Mouse (Mus musculus) spleen, postnatal 36 days (tissue): ENCODE measurements at regions not wholly inside any gene's neighbourhood (a gene's known extent, or its start where the extent isn't known, plus 50 kb on each side); places are given as distances from the start of the nearest gene placed in this dataset.

Experiments used
- DNase-seq, 2 experiments: peaks; one replicate each; pipeline ENCODE4 v3.0.0; 2022; ENCODE audit warnings: low spot score in 2 of 2, mixed read lengths in 1 of 2

GRCm38 (mm10) chr16:77537351-77537750 is 64.5 kb downstream of the Gm11146 start:
- DNase-seq = no peak

GRCm38 (mm10) chr16:77536746-77537145 is 65.1 kb downstream of the Gm11146 start:
- DNase-seq = no peak

GRCm38 (mm10) chr16:77536314-77536713 is 65.6 kb downstream of the Gm11146 start:
- no peak for DNase-seq

GRCm38 (mm10) chr16:77535021-77535420 is 66.9 kb downstream of the Gm11146 start:
- no peak for DNase-seq

- DNase-seq = no peak
Measured at GRCm38 (mm10) chr16:77531596-77531995, 70.3 kb downstream of the Gm11146 start.

- DNase-seq = no peak
Measured at GRCm38 (mm10) chr16:77527951-77528350, 73.9 kb downstream of the Gm11146 start.

- no peak for DNase-seq
Measured at GRCm38 (mm10) chr16:77514606-77515005, 87.3 kb downstream of the Gm11146 start.

GRCm38 (mm10) chr16:77503556-77503955 is 98.3 kb downstream of the Gm11146 start:
- DNase-seq = no peak

GRCm38 (mm10) chr16:77502916-77503315 is 99.0 kb downstream of the Gm11146 start:
- no peak for DNase-seq

- DNase-seq = no peak
Measured at GRCm38 (mm10) chr16:77502026-77502425, 99.9 kb downstream of the Gm11146 start.

- no peak for DNase-seq
Measured at GRCm38 (mm10) chr16:77500981-77501380, 100.9 kb downstream of the Gm11146 start.

GRCm38 (mm10) chr16:77500413-77500812 is 101.5 kb downstream of the Gm11146 start:
- DNase-seq = no peak

GRCm38 (mm10) chr16:77499537-77500301 is 102.2 kb downstream of the Gm11146 start:
- DNase-seq = peak; percentile 3 to 17

GRCm38 (mm10) chr16:77495310-77495709 is 106.6 kb downstream of the Gm11146 start:
- no peak for DNase-seq

GRCm38 (mm10) chr16:77494042-77494441 is 107.9 kb downstream of the Gm11146 start:
- DNase-seq = no peak

GRCm38 (mm10) chr16:77488155-77488554 is 113.7 kb downstream of the Gm11146 start:
- no peak for DNase-seq

GRCm38 (mm10) chr16:77479812-77480211 is 122.1 kb downstream of the Gm11146 start:
- no peak for DNase-seq

GRCm38 (mm10) chr16:77471868-77472267 is 130.0 kb downstream of the Gm11146 start:
- no peak for DNase-seq

- DNase-seq = no peak
Measured at GRCm38 (mm10) chr16:77469903-77470302, 132.0 kb downstream of the Gm11146 start.

GRCm38 (mm10) chr16:77469328-77469875 is 132.5 kb downstream of the Gm11146 start:
- no peak for DNase-seq

- no peak for DNase-seq
Measured at GRCm38 (mm10) chr16:77467216-77467615, 134.7 kb downstream of the Gm11146 start.

GRCm38 (mm10) chr16:77464623-77465022 is 137.3 kb downstream of the Gm11146 start:
- no peak for DNase-seq

GRCm38 (mm10) chr16:77461922-77462321 is 140.0 kb downstream of the Gm11146 start:
- DNase-seq = no peak
